Mouse (Mus musculus): ENCODE data around the gene Fa2h. TPM values are rescaled to one million over a fixed set of nuclear protein-coding genes. Genes with fewer than 3 reads are reported as not detected.

Fa2h gene
- total and polyA plus RNA-seq, 2 experiments = 0.06 to 0.09 TPM

DNA sequence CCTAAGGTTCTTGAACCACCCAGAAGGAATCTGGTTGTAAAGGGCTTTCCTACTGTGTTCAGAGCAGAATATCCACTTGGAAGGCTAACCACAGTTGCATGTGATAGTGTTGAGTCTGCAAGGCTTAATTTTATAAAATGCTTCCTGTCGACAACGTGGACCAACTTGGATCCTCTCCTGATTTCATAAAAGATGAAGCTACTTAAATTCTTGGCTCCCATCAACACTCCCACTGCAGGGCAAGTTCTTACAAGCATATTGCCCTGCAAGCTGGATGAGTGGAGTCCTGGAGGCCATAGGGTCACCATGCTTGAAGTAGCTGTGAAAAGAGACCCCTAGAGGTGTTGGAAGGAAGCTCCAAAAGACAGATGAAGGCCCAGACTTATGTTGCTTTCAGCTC, 29.0 kb upstream of the Fa2h start:
- no peaks in the 10 kb centered on the region for H3K36me3 ChIP-seq (ENCODE audit: control insufficient read depth, insufficient read depth, low read length)
- H3K4me1 ChIP-seq (ENCODE audit: control insufficient read depth, insufficient read depth, low read length) = no peaks in the 10 kb centered on the region
- no peaks in the 10 kb centered on the region for H3K27me3 ChIP-seq (ENCODE audit: control insufficient read depth, insufficient read depth, low read length)
- no peak overlapping the region for H3K4me3 ChIP-seq (ENCODE audit: insufficient read depth, low read depth, low read length)
- no peaks in the 10 kb centered on the region for H3K79me2 ChIP-seq (ENCODE audit: control insufficient read depth, insufficient read depth, low read length)
- TF ChIP-seq CTCF (IDR thresholded peaks at IDR 0.05; ENCODE audit: low read depth, low read length) (no peak), POLR2A (IDR thresholded peaks at IDR 0.05; ENCODE audit: extremely low read depth, insufficient read depth, low read length) (no peak)
- H3K9ac ChIP-seq (ENCODE audit: low read depth, low read length) = no peak overlapping the region
- H3K27ac ChIP-seq (replicated peaks; ENCODE audit: insufficient read depth, low read depth, low read length) = no peak overlapping the region
- 64% methylated on average over 2 of the region's 2 CpGs for WGBS
- DNase-seq (ENCODE audit: extremely low read depth, low read depth, low spot score) = no peak

GRCm38 (mm10) chr8:111419171-111419570, 25.5 kb upstream of the Fa2h start:
- Histone ChIP-seq H3K4me1 (ENCODE audit: control insufficient read depth, insufficient read depth, low read length) (no peaks in the 10 kb centered on the region), H3K27me3 (ENCODE audit: control insufficient read depth, insufficient read depth, low read length) (no peaks in the 10 kb centered on the region), H3K4me3 (ENCODE audit: insufficient read depth, low read depth, low read length) (no peak overlapping the region), H3K79me2 (ENCODE audit: control insufficient read depth, insufficient read depth, low read length) (no peaks in the 10 kb centered on the region), H3K27ac (replicated peaks; ENCODE audit: insufficient read depth, low read depth, low read length) (no peak overlapping the region), H3K9ac (ENCODE audit: low read depth, low read length) (no peak overlapping the region), H3K36me3 (ENCODE audit: control insufficient read depth, insufficient read depth, low read length) (no peaks in the 10 kb centered on the region)
- no peak for DNase-seq (ENCODE audit: extremely low read depth, low read depth, low spot score)
- WGBS = 79% methylated on average over 3 of the region's 3 CpGs
- TF ChIP-seq CTCF (IDR thresholded peaks at IDR 0.05; ENCODE audit: low read depth, low read length) (no peak), POLR2A (IDR thresholded peaks at IDR 0.05; ENCODE audit: extremely low read depth, insufficient read depth, low read length) (no peak)

DNA sequence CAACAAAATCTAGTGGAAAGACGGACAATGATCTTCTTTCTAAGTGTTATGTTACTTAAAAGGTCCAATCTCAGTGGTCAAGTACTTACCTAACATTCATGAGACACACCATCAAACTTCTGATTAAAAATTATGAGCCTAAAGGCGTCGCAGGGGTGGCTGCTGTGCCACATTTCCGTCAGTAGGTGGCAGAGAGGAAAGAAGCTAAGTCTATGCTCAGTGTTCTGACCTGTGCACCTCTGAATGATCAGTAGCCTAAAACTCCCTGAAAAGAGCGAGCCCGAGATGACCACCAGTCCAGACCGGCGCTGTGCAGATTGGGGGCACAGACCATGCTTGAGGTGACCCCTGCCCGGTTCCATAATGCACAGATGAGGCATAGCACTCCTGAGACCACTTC, 25.0 kb upstream of the Fa2h start:
- DNase-seq (ENCODE audit: extremely low read depth, low read depth, low spot score) = peak; percentile 36

DNA sequence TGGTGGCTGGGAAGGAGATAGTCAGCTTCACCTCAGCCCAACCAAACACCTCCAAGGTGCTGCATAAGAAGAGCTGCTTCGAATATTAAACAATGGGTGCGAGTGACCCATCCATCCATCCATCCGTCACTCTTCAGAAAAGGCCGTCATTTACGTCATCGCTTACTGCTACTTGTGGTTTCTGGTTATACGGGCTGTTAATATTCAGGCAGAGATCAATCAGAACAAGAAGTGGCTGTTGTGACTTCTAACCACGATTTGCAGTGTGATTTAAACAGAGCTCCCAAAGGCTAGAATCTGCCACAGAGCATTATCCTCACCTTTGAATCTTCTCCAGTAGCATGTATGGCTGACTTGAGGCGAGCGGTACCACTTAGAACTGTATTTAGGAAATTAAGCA, 23.6 kb upstream of the Fa2h start:
- Histone ChIP-seq H3K4me3 (ENCODE audit: insufficient read depth, low read depth, low read length) (no peak overlapping the region), H3K36me3 (ENCODE audit: control insufficient read depth, insufficient read depth, low read length) (no peaks in the 10 kb centered on the region), H3K79me2 (ENCODE audit: control insufficient read depth, insufficient read depth, low read length) (no peaks in the 10 kb centered on the region), H3K4me1 (ENCODE audit: control insufficient read depth, insufficient read depth, low read length) (no peaks in the 10 kb centered on the region), H3K27me3 (ENCODE audit: control insufficient read depth, insufficient read depth, low read length) (no peaks in the 10 kb centered on the region), H3K27ac (replicated peaks; ENCODE audit: insufficient read depth, low read depth, low read length) (no peak overlapping the region), H3K9ac (ENCODE audit: low read depth, low read length) (no peak overlapping the region)
- DNase-seq (ENCODE audit: extremely low read depth, low read depth, low spot score) = no peak
- WGBS = 85% methylated on average over 10 of the region's 10 CpGs
- TF ChIP-seq POLR2A (IDR thresholded peaks at IDR 0.05; ENCODE audit: extremely low read depth, insufficient read depth, low read length) (no peak), CTCF (IDR thresholded peaks at IDR 0.05; ENCODE audit: low read depth, low read length) (no peak)

More for the DNA sequence above, 25.0 kb upstream of the Fa2h start:
- H3K79me2 ChIP-seq (ENCODE audit: control insufficient read depth, insufficient read depth, low read length) = no peaks in the 10 kb centered on the region
- 29% methylated on average over 9 of the region's 9 CpGs for WGBS
- H3K27me3 ChIP-seq (ENCODE audit: control insufficient read depth, insufficient read depth, low read length) = no peaks in the 10 kb centered on the region
- H3K27ac ChIP-seq (replicated peaks; ENCODE audit: insufficient read depth, low read depth, low read length) = no peak overlapping the region
- no peak overlapping the region for H3K9ac ChIP-seq (ENCODE audit: low read depth, low read length)
- H3K4me1 ChIP-seq (ENCODE audit: control insufficient read depth, insufficient read depth, low read length) = no peaks in the 10 kb centered on the region
- no peak overlapping the region for H3K4me3 ChIP-seq (ENCODE audit: insufficient read depth, low read depth, low read length)
- TF ChIP-seq POLR2A (IDR thresholded peaks at IDR 0.05; ENCODE audit: extremely low read depth, insufficient read depth, low read length) (no peak), CTCF (IDR thresholded peaks at IDR 0.05; ENCODE audit: low read depth, low read length) (peak; percentile 80)
- no peaks in the 10 kb centered on the region for H3K36me3 ChIP-seq (ENCODE audit: control insufficient read depth, insufficient read depth, low read length)

- Histone ChIP-seq H3K27me3 (ENCODE audit: control insufficient read depth, insufficient read depth, low read length) (no peaks in the 10 kb centered on the region), H3K4me1 (ENCODE audit: control insufficient read depth, insufficient read depth, low read length) (no peaks in the 10 kb centered on the region), H3K79me2 (ENCODE audit: control insufficient read depth, insufficient read depth, low read length) (no peaks in the 10 kb centered on the region), H3K36me3 (ENCODE audit: control insufficient read depth, insufficient read depth, low read length) (no peaks in the 10 kb centered on the region), H3K9ac (ENCODE audit: low read depth, low read length) (no peak overlapping the region), H3K27ac (replicated peaks; ENCODE audit: insufficient read depth, low read depth, low read length) (no peak overlapping the region), H3K4me3 (ENCODE audit: insufficient read depth, low read depth, low read length) (no peak overlapping the region)
- DNase-seq (ENCODE audit: extremely low read depth, low read depth, low spot score) = no peak
- 40% methylated on average over 4 of the region's 4 CpGs for WGBS
- TF ChIP-seq POLR2A (IDR thresholded peaks at IDR 0.05; ENCODE audit: extremely low read depth, insufficient read depth, low read length) = no peak
- peak; percentile 58 for TF ChIP-seq CTCF (IDR thresholded peaks at IDR 0.05; ENCODE audit: low read depth, low read length)
Observed at GRCm38 (mm10) chr8:111403391-111403790, 9.8 kb upstream of the Fa2h start.

- Histone ChIP-seq H3K79me2 (ENCODE audit: control insufficient read depth, insufficient read depth, low read length) (no peaks in the 10 kb centered on the region), H3K4me1 (ENCODE audit: control insufficient read depth, insufficient read depth, low read length) (peaks cover 1% of the 10 kb centered on the region; the same call in 1 of the 2 replicates), H3K27ac (replicated peaks; ENCODE audit: insufficient read depth, low read depth, low read length) (no peak overlapping the region), H3K36me3 (ENCODE audit: control insufficient read depth, insufficient read depth, low read length) (no peaks in the 10 kb centered on the region), H3K4me3 (ENCODE audit: insufficient read depth, low read depth, low read length) (no peak overlapping the region), H3K27me3 (ENCODE audit: control insufficient read depth, insufficient read depth, low read length) (0 out of 2 replicates have a peak, but pooled peaks cover 3% of the 10 kb centered on the region), H3K9ac (ENCODE audit: low read depth, low read length) (no peak overlapping the region)
- TF ChIP-seq POLR2A (IDR thresholded peaks at IDR 0.05; ENCODE audit: extremely low read depth, insufficient read depth, low read length) = no peak
- no peak for TF ChIP-seq CTCF (IDR thresholded peaks at IDR 0.05; ENCODE audit: low read depth, low read length)
- peak; percentile 7 for DNase-seq (ENCODE audit: extremely low read depth, low read depth, low spot score)
- 25% methylated on average over 3 of the region's 3 CpGs for WGBS
Observed at GRCm38 (mm10) chr8:111391268-111391667, 2.4 kb downstream of the Fa2h start.

Measured in liver, adult 2 months (tissue).